In genomic region chr6:49021141-49022012, GRCm38 (mm10) we compare ENCODE assay signal across 12 mouse cellular contexts. TPM values are rescaled to one million over a fixed set of nuclear protein-coding genes. Genes with fewer than 3 reads are reported as not detected.
DNase-seq lines count a peak whose midpoint lies in the region; ATAC-seq lines count a peak whose summit lies in the region.
"Had no signal": no experiment of that assay in that cellular context is flagged by ENCODE, and none has a peak within 500 bp of the region (broad histone marks: within the 10 kb centered on the region; RNA-seq: fewer than 3 reads in every experiment).

No protein-coding gene starts in this region.

- no peak overlapping the region for H3K4me2 ChIP-seq in forebrain, embryonic 14.5 days (ENCODE audit: low read length)
- no peak overlapping the region for H3K4me2 ChIP-seq in neural tube, embryonic 13.5 days
- H3K4me2 ChIP-seq: embryonic facial prominence, embryonic 12.5 days had no signal

- H3K27ac ChIP-seq in forebrain, embryonic 14.5 days (ENCODE audit: low read depth, low read length): 0 out of 2 replicates have a peak overlapping the region, but pooled peaks have one; percentile 52
- H3K27ac ChIP-seq in neural tube, embryonic 13.5 days (replicated peaks): no peak overlapping the region
- H3K27ac ChIP-seq: embryonic facial prominence, embryonic 12.5 days had no signal

- no peak overlapping the region for H3K9ac ChIP-seq in forebrain, embryonic 14.5 days (ENCODE audit: low read length)
- no peak overlapping the region for H3K9ac ChIP-seq in neural tube, embryonic 13.5 days
- H3K9ac ChIP-seq: embryonic facial prominence, embryonic 12.5 days had no signal

- ATAC-seq in forebrain, embryonic 14.5 days: peak; percentile 95
- peak; percentile 86 for ATAC-seq in neural tube, embryonic 13.5 days (ENCODE audit: low read depth)
- no peak for ATAC-seq in erythroid progenitor cell, adult 5-6 weeks (replicated peaks; ENCODE audit: low FRiP score, poor library complexity, severe bottlenecking)

- 7% methylated on average over 14 of the region's 14 CpGs for WGBS in forebrain, embryonic 14.5 days
- 28% methylated on average over 14 of the region's 14 CpGs for WGBS in neural tube, embryonic 13.5 days

- 0 out of 2 replicates have a peak, but pooled peaks cover 2% of the 10 kb centered on the region for H3K27me3 ChIP-seq in forebrain, embryonic 14.5 days (replicated peaks; ENCODE audit: control insufficient read depth, insufficient read depth, low read length)
- H3K27me3 ChIP-seq in neural tube, embryonic 13.5 days: peaks cover 19% of the 10 kb centered on the region
- H3K27me3 ChIP-seq: embryonic facial prominence, embryonic 12.5 days had no signal

- no peak overlapping the region for H3K4me3 ChIP-seq in forebrain, embryonic 14.5 days (ENCODE audit: low read depth, low read length)
- H3K4me3 ChIP-seq in neural tube, embryonic 13.5 days: no peak overlapping the region
- H3K4me3 ChIP-seq: embryonic facial prominence, embryonic 12.5 days had no signal

- no peaks in the 10 kb centered on the region for H3K9me3 ChIP-seq in forebrain, embryonic 14.5 days (replicated peaks; ENCODE audit: control insufficient read depth, low read length)
- no peaks in the 10 kb centered on the region for H3K9me3 ChIP-seq in neural tube, embryonic 13.5 days
- H3K9me3 ChIP-seq: embryonic facial prominence, embryonic 12.5 days had no signal

- H3K36me3 ChIP-seq in forebrain, embryonic 14.5 days (ENCODE audit: control insufficient read depth, insufficient read depth, low read length): no peaks in the 10 kb centered on the region
- H3K36me3 ChIP-seq in neural tube, embryonic 13.5 days: no peaks in the 10 kb centered on the region
- H3K36me3 ChIP-seq: embryonic facial prominence, embryonic 12.5 days had no signal

- peak; percentile 65 for DNase-seq in layer of hippocampus, adult 11-12 months (ENCODE audit: low spot score)
- no peak for DNase-seq in layer of hippocampus, postnatal 25 days (ENCODE audit: extremely low spot score in 1 of 2, low spot score in 1 of 2)
- DNase-seq in forebrain, embryonic 14.5 days (ENCODE audit: low spot score): peak; percentile 94
- DNase-seq in layer of hippocampus, postnatal 10 days (ENCODE audit: low spot score in 2 of 2): peak; percentile 47 to 63
- DNase-seq in testis, postnatal 10 days (ENCODE audit: low spot score): no peak
- DNase-seq in urinary bladder, adult 2 months (ENCODE audit: low spot score): no peak

- H3K4me1 ChIP-seq in forebrain, embryonic 14.5 days (ENCODE audit: control insufficient read depth, insufficient read depth, low read length): peaks cover 12% of the 10 kb centered on the region
- H3K4me1 ChIP-seq in neural tube, embryonic 13.5 days (replicated peaks): peaks cover 5% of the 10 kb centered on the region
- H3K4me1 ChIP-seq: embryonic facial prominence, embryonic 12.5 days had no signal

RNA-seq across cellular contexts. Expression of gene Gpnmb, which starts 15.0 kb away (rescaled TPM):
- total RNA-seq in layer of hippocampus, postnatal 25 days (2021): 1 to 10 TPM; 2.1 to 2.2 TPM
- 0.80 and 0.83 TPM in 2 replicates for polyA plus RNA-seq in forebrain, embryonic 14.5 days (2014; fragmentation: Nextera tagmentation; extraction: Ambion mirVana)
- under 1 TPM; 0.53 to 0.58 TPM for total RNA-seq in layer of hippocampus, postnatal 10 days (2021)
- 0.31 and 0.74 TPM in 2 replicates for polyA plus RNA-seq in neural tube, embryonic 13.5 days (2015; fragmentation: Nextera tagmentation; extraction: Ambion mirVana)
- polyA plus RNA-seq in urinary bladder, adult 2 months (2012; rRNA removed): 66.4 and 92.8 TPM in 2 replicates
- total RNA-seq in erythroid progenitor cell, adult 5-6 weeks (2015; ENCODE audit: low replicate concordance): 13.7 TPM in 1 of 2 replicates, not detected in the other
- total RNA-seq in erythroid progenitor cell, adult 5-6 weeks (2017; ENCODE audit: low replicate concordance): 0.13 TPM in 1 of 2 replicates, not detected in the other

RNA-seq across cellular contexts. Expression of gene Svs1, which starts 34.7 kb away (rescaled TPM):
- not detected for total RNA-seq in layer of hippocampus, postnatal 25 days (2021)
- not detected in 2 replicates for polyA plus RNA-seq in forebrain, embryonic 14.5 days (2014; fragmentation: Nextera tagmentation; extraction: Ambion mirVana)
- total RNA-seq in layer of hippocampus, postnatal 10 days (2021): not detected
- not detected in 2 replicates for polyA plus RNA-seq in neural tube, embryonic 13.5 days (2015; fragmentation: Nextera tagmentation; extraction: Ambion mirVana)
- polyA plus RNA-seq in urinary bladder, adult 2 months (2012; rRNA removed): not detected in 2 replicates
- total RNA-seq in erythroid progenitor cell, adult 5-6 weeks (2015; ENCODE audit: low replicate concordance): not detected in 2 replicates
- total RNA-seq in erythroid progenitor cell, adult 5-6 weeks (2017; ENCODE audit: low replicate concordance): not detected in 2 replicates
- total RNA-seq: ES-E14 had no signal
- polyA plus RNA-seq: embryonic facial prominence, embryonic 12.5 days; limb, embryonic 11.5 days; small intestine, adult 2 months had no signal

RNA-seq across cellular contexts. Expression of gene Doxl2, which starts 46.6 kb away (rescaled TPM):
- total RNA-seq in layer of hippocampus, postnatal 25 days (2021): not detected
- polyA plus RNA-seq in forebrain, embryonic 14.5 days (2014; fragmentation: Nextera tagmentation; extraction: Ambion mirVana): not detected in 2 replicates
- total RNA-seq in layer of hippocampus, postnatal 10 days (2021): not detected
- not detected in 2 replicates for polyA plus RNA-seq in neural tube, embryonic 13.5 days (2015; fragmentation: Nextera tagmentation; extraction: Ambion mirVana)
- not detected in 2 replicates for polyA plus RNA-seq in urinary bladder, adult 2 months (2012; rRNA removed)
- not detected in 2 replicates for total RNA-seq in erythroid progenitor cell, adult 5-6 weeks (2015; ENCODE audit: low replicate concordance)
- total RNA-seq in erythroid progenitor cell, adult 5-6 weeks (2017; ENCODE audit: low replicate concordance): not detected in 2 replicates
- polyA plus RNA-seq: embryonic facial prominence, embryonic 12.5 days; limb, embryonic 11.5 days; small intestine, adult 2 months had no signal

RNA-seq across cellular contexts. Expression of gene Malsu1, which starts 52.2 kb away (rescaled TPM):
- total RNA-seq in layer of hippocampus, postnatal 25 days (2021): 10 to 100 TPM; 22.8 to 28.3 TPM
- polyA plus RNA-seq in forebrain, embryonic 14.5 days (2014; fragmentation: Nextera tagmentation; extraction: Ambion mirVana): 54.7 and 65.0 TPM in 2 replicates
- 10 to 100 TPM; 24.5 to 34.2 TPM for total RNA-seq in layer of hippocampus, postnatal 10 days (2021)
- 70.2 and 73.9 TPM in 2 replicates for polyA plus RNA-seq in neural tube, embryonic 13.5 days (2015; fragmentation: Nextera tagmentation; extraction: Ambion mirVana)
- 29.2 and 31.8 TPM in 2 replicates for polyA plus RNA-seq in urinary bladder, adult 2 months (2012; rRNA removed)
- 4.2 and 21.6 TPM in 2 replicates for total RNA-seq in erythroid progenitor cell, adult 5-6 weeks (2015; ENCODE audit: low replicate concordance)
- total RNA-seq in erythroid progenitor cell, adult 5-6 weeks (2017; ENCODE audit: low replicate concordance): 0.45 and 6.3 TPM in 2 replicates

Comparison
In these comparisons a context has a peak if more than half of its experiments do, and no peak if none do; other contexts are left out.
1. DNase-seq: peak in layer of hippocampus, adult 11-12 months (single experiment), forebrain, embryonic 14.5 days (single experiment) and layer of hippocampus, postnatal 10 days (2 of 2); none in layer of hippocampus, postnatal 25 days (0 of 2), testis, postnatal 10 days (single experiment) and urinary bladder, adult 2 months (single experiment).